Mouse (Mus musculus): ENCODE measurements around the gene Golim4.
"Not testable (repeated sequence)": the region's sequence is repeated elsewhere in the genome, so short reads cannot be mapped to it uniquely, and the experiment has no call there.

Gene Golim4

DNA sequence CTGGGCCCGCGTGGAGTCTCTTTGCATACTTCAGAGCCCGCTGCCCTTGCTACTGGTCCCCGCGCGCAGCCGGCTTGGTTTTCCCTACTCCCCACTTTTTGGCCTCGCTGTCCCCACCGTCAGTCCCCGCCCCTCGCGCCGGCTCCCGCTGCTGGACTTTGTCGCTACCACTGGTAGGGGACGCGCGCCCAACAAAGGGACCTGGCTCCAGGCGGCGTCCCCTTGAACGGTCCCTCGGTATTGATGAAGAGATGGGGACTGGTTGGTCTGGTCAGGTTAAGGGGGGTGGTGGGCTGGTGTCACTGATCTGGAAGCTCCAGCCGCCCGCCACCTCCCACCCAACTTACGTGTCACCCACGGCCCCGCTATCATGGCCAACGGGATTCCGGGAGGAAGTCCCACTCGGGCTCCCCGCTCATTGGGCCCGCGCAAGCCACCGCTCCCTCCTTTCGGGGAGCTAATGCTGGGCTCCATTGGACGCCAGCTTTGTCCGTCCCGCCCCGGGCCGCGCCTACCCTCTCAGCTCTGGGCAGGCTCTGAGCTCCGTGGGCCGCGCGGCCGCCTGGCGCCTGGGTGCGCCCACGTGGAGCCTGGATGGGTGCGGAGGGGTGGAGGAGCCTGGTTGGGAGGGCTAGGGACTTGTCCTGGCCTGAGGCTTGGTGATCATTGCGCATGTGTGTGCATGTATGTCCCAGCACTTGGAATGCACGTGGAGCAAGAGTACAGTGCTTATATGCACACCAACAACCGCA lies at the start of gene Golim4:
Gene Golim4, minus strand, starts transcription at position 399 of the 752 bp plus-strand sequence.
- DNase-seq (ENCODE audit: low read depth, low spot score) = peak; percentile 95

GRCm38 (mm10) chr3:76005621-76006020 lies 48.9 kb upstream of the Golim4 start:
- DNase-seq (ENCODE audit: low read depth, low spot score) = no peak

GRCm38 (mm10) chr3:76001156-76001555 lies 44.4 kb upstream of the Golim4 start:
- peak; percentile 66 for DNase-seq (ENCODE audit: low read depth, low spot score)

GRCm38 (mm10) chr3:76000481-76000880 lies 43.7 kb upstream of the Golim4 start:
- DNase-seq (ENCODE audit: low read depth, low spot score) = no peak

- DNase-seq (ENCODE audit: low read depth, low spot score) = not testable (repeated sequence)
Observed at GRCm38 (mm10) chr3:75981031-75981750, 24.4 kb upstream of the Golim4 start.

GRCm38 (mm10) chr3:75962784-75963772 lies 6.3 kb upstream of the Golim4 start:
- not testable (repeated sequence) for DNase-seq (ENCODE audit: low read depth, low spot score)

- DNase-seq (ENCODE audit: low read depth, low spot score) = peak; percentile 60
Observed at GRCm38 (mm10) chr3:75955661-75956491, 873 bp downstream of the Golim4 start.

DNA sequence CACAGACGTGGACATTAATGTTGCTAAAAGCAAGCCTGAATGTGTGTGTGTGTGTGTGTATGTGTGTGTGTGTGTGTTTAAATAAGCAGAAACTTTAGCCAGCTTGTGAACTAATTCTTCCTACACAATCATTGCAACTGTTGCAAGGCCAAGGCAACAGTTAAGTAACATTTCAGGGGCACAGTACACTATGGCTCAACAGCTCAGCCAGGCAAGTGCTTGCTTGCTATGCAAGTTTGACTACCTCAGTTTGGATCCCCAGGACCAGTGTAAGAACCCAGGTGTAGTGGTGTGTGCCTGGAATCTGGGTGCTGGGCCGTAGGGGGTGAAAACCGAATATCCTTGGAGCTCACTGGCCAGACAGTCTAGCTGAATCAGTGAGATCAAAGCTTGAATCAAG lies 2.6 kb downstream of the Golim4 start:
- DNase-seq (ENCODE audit: low read depth, low spot score) = no peak

DNA sequence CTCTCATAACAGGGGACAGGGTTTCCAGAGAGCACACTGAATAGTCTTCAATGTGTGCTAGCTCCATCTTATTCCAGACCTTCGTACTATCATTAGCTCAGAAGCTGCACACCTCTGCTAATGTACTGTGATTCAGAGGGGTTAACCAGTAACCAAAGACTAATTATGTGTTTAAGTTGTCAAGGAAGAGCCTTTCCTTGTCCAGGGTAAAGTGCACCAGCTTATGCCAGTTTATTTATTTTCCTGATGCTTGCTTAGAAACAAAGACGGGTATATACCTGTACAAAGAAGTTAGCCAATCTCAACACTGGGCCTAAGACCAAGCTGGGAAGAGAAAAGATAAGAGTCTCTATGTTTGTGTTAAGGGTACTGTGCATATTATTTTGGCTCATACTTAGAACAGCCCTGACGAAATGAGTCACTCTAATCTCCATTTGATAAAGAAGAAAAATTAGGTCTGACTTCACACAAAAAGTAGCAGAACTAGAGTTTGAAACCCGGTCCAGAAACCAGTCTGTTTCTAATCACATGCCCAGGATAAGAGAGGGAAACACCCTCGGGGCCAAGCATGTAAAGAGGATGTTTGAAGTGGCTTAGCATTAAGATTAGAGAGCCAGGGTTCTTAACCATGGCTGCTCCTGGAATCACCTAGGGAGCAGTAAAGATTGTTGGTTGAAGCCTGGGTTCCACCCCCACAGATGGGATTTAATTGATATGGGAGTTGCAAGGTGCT lies 4.3 kb downstream of the Golim4 start:
- no peak for DNase-seq (ENCODE audit: low read depth, low spot score)

- no peak for DNase-seq (ENCODE audit: low read depth, low spot score)
Observed at GRCm38 (mm10) chr3:75950897-75951296, 5.9 kb downstream of the Golim4 start.

DNA sequence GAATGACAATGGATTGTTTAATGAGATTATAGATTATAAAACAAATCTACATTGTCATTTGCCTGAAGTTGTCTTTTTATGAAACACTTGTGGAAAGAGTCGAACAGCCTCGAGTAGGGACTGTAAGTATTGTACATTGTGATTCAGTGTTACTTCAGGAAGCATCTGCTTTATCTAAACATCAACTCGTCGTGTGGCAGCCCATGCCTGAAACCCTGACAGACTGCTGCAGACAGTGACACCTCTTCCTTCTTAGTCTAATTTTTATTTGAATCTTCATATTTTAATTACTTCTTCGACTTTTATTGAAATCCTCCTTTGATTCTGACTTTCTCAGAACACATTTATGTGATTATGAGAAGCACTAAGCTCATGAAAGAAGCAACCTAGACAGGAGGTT lies 7.4 kb downstream of the Golim4 start:
- DNase-seq (ENCODE audit: low read depth, low spot score) = no peak

- DNase-seq (ENCODE audit: low read depth, low spot score) = no peak
Observed at GRCm38 (mm10) chr3:75948541-75949095, 8.1 kb downstream of the Golim4 start.

- no peak for DNase-seq (ENCODE audit: low read depth, low spot score)
Observed at GRCm38 (mm10) chr3:75948003-75948402, 8.7 kb downstream of the Golim4 start.

- no peak for DNase-seq (ENCODE audit: low read depth, low spot score)
Observed at GRCm38 (mm10) chr3:75942303-75943060, 14.3 kb downstream of the Golim4 start.

GRCm38 (mm10) chr3:75941864-75942263 lies 14.9 kb downstream of the Golim4 start:
- DNase-seq (ENCODE audit: low read depth, low spot score) = no peak

- DNase-seq (ENCODE audit: low read depth, low spot score) = no peak
Observed at GRCm38 (mm10) chr3:75936152-75936551, 20.6 kb downstream of the Golim4 start.

DNA sequence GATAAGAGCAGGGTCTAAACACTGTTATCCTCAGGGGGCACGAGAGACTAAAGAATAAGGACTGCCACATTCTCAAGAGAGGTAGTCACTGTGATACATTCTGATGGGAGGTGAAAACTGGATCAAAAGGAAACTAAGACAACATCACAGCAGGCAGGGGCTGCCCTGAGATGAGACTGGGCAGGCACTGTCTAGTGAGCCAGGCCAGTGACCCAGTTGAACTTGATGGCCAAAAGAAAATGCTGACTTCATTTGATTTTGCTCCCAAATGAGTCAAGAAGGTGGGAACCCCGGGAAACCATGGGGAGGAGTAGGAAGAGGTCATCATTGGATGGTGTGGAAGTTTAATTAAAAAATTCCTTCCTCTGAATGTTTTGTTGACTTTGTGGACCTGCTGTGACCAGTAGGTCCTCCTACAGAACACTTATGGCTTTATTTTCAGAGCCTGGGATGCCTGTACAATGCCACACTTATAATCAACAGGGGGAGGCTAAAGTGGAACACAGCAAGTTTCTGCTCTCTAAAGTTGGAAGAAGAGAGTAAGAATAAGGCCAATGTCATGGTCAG lies 26.0 kb downstream of the Golim4 start:
- DNase-seq (ENCODE audit: low read depth, low spot score) = no peak

DNA sequence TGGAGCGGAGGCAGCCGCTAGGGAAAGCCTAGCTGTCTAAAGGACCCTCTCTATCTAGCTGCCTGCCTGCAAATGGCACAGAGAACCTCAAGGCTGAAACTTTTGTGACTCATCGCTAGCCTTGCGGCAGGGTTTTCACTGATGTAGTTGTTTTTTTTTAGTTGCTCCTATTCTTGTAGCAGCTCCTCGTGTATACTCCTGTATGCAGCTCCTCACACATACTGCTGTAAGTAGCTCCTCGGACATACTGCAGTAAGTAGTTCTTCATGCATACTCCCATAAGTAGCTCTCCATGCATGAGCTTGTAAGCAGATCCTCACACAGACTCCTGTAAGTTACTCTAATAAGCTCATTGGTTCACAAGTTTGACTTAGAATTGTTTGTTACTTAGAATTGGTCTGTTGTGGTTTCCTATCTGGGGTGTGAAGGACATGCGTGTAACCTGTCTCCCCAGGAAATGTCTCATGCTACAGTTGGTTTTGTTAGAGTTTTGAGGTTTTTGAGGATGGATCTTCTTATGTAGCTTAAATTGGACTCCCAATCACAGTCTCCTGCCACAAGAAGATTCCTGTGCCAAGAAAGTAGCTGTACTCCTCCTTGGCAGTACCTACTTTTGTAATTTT lies 26.7 kb downstream of the Golim4 start:
- no peak for DNase-seq (ENCODE audit: low read depth, low spot score)

Data from mesoderm, embryonic 11.5 days (tissue).